Mouse (Mus musculus): ENCODE measurements around the gene Espl1. TPM values are rescaled to one million over a fixed set of nuclear protein-coding genes. Genes with fewer than 3 reads are reported as not detected.

The Espl1 gene
- 18.2 and 21.1 TPM in 2 replicates for polyA plus RNA-seq (2015; fragmentation: Nextera tagmentation; extraction: Ambion mirVana)

DNA sequence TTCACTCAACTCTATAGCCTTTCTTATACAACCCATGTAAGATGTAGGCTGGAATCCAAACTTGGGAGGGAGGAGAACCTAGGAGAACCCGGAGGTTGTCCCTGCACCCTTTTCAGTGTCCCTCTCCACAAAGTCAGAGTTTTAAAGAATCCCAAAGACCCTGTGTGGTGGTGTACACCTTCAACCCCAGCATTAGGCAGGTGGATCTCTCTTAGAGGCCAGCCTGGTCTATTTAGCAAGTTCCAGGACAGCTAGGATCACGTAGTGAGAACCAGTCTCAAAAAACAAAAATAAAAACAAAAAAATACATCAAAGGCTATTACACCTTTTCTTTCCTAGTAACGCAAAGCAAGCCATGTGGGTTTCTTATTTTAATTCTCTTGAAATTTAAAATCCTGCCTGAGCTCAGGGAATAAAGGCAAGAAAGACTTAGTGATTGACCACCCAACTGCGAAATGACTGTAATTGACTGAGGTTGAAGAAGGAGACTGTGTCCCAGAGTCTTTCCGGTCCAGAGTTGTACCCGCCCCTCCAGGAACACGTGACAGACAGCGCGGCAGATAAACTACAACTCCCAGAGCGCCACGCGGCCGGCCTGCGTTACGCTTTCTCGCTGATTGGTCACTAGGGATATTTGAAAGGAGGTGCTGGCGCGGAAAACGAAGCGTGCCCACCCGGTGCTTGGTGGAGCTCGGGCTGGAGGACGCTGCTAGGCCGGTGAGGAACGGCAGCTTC is at the start of gene Espl1:
TSS of gene Espl1 (plus strand) at position 634 of the 735 bp plus-strand sequence.
- WGBS = 7% methylated on average over 25 of the region's 25 CpGs
- Histone ChIP-seq H3K27me3 (ENCODE audit: control insufficient read depth, insufficient read depth, low read length) (no peaks in the 10 kb centered on the region), H3K4me2 (ENCODE audit: low read depth, low read length) (peak within 1 kb of the TSS; percentile 95), H3K36me3 (ENCODE audit: control insufficient read depth, insufficient read depth) (peaks cover 13% of the 10 kb centered on the region), H3K4me3 (ENCODE audit: low read length) (peak within 1 kb of the TSS; percentile 84), H3K9me3 (replicated peaks; ENCODE audit: control insufficient read depth, low read length) (no peaks in the 10 kb centered on the region), H3K4me1 (ENCODE audit: control insufficient read depth, insufficient read depth, low read length) (peaks cover 9% of the 10 kb centered on the region), H3K27ac (ENCODE audit: low read length) (no peak within 1 kb of the TSS), H3K9ac (ENCODE audit: low read length) (peak within 1 kb of the TSS; percentile 79)
- peak; percentile 98 for ATAC-seq (replicated peaks; ENCODE audit: extremely low read depth, insufficient read depth, low FRiP score)

DNA sequence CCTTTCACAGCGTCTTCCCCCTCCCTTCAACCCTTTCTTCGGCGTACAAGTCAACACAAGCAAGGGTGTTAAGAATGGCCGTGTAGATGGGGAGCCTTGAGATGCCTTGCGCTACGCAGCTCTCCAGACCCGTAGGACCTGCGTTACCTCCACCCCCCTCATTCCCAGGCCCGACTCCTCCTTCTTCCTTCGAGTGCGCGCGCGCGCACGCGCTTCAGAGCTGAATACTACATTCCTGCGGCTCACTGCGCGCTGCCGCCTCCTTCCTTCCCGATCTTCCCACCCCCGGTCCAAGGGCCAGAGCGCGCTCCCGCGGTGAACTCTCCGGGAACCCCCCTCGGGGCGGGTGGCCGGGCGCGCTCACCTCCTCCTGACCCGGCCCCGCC is 49.2 kb upstream of the Espl1 start:
- no peaks in the 10 kb centered on the region for H3K9me3 ChIP-seq (replicated peaks; ENCODE audit: control insufficient read depth, low read length)
- peak overlapping the region; percentile 60 for H3K4me3 ChIP-seq (ENCODE audit: low read length)
- peak overlapping the region; percentile 93 for H3K4me2 ChIP-seq (ENCODE audit: low read depth, low read length)
- ATAC-seq (replicated peaks; ENCODE audit: extremely low read depth, insufficient read depth, low FRiP score) = peak; percentile 74
- H3K27ac ChIP-seq (ENCODE audit: low read length) = peak overlapping the region; percentile 94
- peak overlapping the region; percentile 74 for H3K9ac ChIP-seq (ENCODE audit: low read length)
- peaks cover 32% of the 10 kb centered on the region for H3K4me1 ChIP-seq (ENCODE audit: control insufficient read depth, insufficient read depth, low read length)
- under 1% methylated on average over 32 of the region's 35 CpGs for WGBS
- H3K36me3 ChIP-seq (ENCODE audit: control insufficient read depth, insufficient read depth) = no peaks in the 10 kb centered on the region
- peaks cover 23% of the 10 kb centered on the region for H3K27me3 ChIP-seq (ENCODE audit: control insufficient read depth, insufficient read depth, low read length)

DNA sequence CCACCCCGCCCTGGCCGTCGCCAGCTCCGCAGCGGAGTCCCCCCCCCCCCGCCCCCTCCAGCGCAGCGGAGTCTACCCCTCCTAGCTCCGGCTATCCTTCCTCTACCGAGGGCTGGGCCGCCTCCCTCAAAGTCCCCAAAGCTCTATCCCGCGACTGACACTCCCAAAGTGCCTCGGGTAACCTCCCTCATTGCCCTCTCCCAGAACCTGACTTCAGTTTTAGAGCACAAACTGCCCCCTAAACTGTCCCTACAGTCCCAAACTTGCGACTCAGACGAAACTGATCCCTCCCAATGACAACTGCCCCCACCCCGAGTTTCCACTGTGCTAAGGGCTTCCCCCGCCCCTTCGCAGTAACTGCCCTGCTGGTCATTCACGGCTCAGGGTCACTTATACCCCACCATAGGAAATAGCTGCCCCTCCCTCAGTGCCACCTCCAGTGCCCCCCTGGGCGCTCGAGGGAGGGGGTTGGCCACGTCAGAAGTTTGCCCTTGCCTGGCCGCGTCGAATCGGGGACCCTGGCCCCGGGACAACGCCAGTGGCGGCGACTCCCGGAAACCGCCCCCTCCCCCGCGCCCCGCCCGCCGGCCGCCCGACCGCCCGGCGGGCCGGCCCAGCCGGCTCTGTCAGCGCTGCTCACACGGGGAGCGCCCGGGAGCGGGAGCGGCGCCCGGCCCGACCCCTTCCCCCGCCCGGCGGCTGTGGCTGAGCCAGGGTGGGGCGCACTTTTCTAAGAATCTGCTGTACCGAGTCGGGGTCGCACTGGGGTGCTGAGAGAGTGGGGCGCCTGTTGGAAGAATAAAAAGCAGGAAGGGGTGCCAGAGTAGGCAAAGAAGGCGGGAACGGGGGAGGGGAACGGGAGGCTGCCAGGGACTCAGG is 48.6 kb upstream of the Espl1 start:
- Histone ChIP-seq H3K27me3 (ENCODE audit: control insufficient read depth, insufficient read depth, low read length) (peaks cover 25% of the 10 kb centered on the region), H3K36me3 (ENCODE audit: control insufficient read depth, insufficient read depth) (no peaks in the 10 kb centered on the region), H3K4me3 (ENCODE audit: low read length) (peak overlapping the region; percentile 60), H3K9me3 (replicated peaks; ENCODE audit: control insufficient read depth, low read length) (no peaks in the 10 kb centered on the region), H3K9ac (ENCODE audit: low read length) (peak overlapping the region; percentile 74), H3K27ac (ENCODE audit: low read length) (peak overlapping the region; percentile 94), H3K4me1 (ENCODE audit: control insufficient read depth, insufficient read depth, low read length) (peaks cover 32% of the 10 kb centered on the region), H3K4me2 (ENCODE audit: low read depth, low read length) (peak overlapping the region; percentile 93)
- WGBS = under 1% methylated on average over 61 of the region's 65 CpGs
- ATAC-seq (replicated peaks; ENCODE audit: extremely low read depth, insufficient read depth, low FRiP score) = peak; percentile 63

DNA sequence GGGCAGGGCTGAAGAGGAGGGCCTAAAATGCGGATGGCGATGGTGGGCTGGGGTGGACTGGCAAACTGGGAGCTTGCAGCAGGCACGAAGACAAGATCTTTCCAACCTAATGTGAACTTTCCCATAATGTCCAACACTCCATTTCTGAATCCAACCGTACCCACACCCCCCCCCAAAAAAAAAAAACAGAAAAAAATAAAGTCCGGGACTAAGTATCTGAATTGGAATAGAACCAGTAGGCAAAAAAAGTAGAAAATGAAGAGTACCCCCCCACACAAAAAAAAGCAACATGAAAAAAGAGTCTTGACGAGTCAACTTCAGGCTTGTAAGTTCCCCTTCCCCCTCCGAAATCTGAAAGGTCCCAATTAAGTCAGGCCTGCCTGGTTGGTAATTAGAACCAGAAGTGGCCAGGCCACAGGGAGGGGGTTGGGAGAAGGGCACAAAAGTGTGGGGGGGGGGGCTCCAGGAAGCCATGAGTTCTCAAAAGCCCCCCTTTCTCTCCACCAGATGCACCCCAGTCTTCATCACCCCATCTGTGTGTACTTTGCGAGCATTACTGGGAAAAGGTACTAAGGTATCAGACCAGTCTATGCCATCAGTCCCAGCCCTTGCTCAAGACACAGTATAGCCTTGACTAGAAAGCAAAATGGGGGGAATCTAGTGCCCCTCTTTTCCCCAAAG is 47.8 kb upstream of the Espl1 start:
- no peaks in the 10 kb centered on the region for H3K9me3 ChIP-seq (replicated peaks; ENCODE audit: control insufficient read depth, low read length)
- H3K36me3 ChIP-seq (ENCODE audit: control insufficient read depth, insufficient read depth) = no peaks in the 10 kb centered on the region
- ATAC-seq (replicated peaks; ENCODE audit: extremely low read depth, insufficient read depth, low FRiP score) = no peak
- peak overlapping the region; percentile 93 for H3K4me2 ChIP-seq (ENCODE audit: low read depth, low read length)
- peak overlapping the region; percentile 94 for H3K27ac ChIP-seq (ENCODE audit: low read length)
- peak overlapping the region; percentile 60 for H3K4me3 ChIP-seq (ENCODE audit: low read length)
- H3K9ac ChIP-seq (ENCODE audit: low read length) = peak overlapping the region; percentile 74
- H3K27me3 ChIP-seq (ENCODE audit: control insufficient read depth, insufficient read depth, low read length) = peaks cover 26% of the 10 kb centered on the region
- 14% methylated on average over 8 of the region's 8 CpGs for WGBS
- H3K4me1 ChIP-seq (ENCODE audit: control insufficient read depth, insufficient read depth, low read length) = peaks cover 30% of the 10 kb centered on the region

DNA sequence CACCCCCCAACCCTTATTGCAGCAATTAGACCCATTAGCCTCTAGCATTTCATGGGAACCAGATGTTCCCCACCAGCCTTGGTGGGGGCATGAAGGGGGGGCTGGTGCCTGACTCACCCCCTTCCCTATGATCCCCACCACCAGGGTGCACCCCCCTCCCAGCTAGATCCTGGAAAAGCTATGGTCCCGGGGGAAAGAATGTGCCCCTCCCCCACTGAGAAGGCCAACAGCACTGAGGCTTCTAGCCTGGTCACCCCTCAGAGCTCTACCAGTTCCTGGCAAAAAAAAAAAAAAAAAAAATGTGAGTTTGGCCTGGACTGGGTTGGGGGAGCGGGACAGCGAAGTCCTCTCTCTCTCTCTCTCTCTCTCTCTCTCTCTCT is 47.3 kb upstream of the Espl1 start:
- Histone ChIP-seq H3K27ac (ENCODE audit: low read length) (peak overlapping the region; percentile 94), H3K9ac (ENCODE audit: low read length) (no peak overlapping the region), H3K4me1 (ENCODE audit: control insufficient read depth, insufficient read depth, low read length) (peaks cover 25% of the 10 kb centered on the region), H3K36me3 (ENCODE audit: control insufficient read depth, insufficient read depth) (no peaks in the 10 kb centered on the region), H3K4me3 (ENCODE audit: low read length) (no peak overlapping the region), H3K9me3 (replicated peaks; ENCODE audit: control insufficient read depth, low read length) (no peaks in the 10 kb centered on the region), H3K27me3 (ENCODE audit: control insufficient read depth, insufficient read depth, low read length) (peaks cover 25% of the 10 kb centered on the region), H3K4me2 (ENCODE audit: low read depth, low read length) (peak overlapping the region; percentile 93)
- WGBS = 3% methylated on average over 3 of the region's 3 CpGs
- no peak for ATAC-seq (replicated peaks; ENCODE audit: extremely low read depth, insufficient read depth, low FRiP score)

DNA sequence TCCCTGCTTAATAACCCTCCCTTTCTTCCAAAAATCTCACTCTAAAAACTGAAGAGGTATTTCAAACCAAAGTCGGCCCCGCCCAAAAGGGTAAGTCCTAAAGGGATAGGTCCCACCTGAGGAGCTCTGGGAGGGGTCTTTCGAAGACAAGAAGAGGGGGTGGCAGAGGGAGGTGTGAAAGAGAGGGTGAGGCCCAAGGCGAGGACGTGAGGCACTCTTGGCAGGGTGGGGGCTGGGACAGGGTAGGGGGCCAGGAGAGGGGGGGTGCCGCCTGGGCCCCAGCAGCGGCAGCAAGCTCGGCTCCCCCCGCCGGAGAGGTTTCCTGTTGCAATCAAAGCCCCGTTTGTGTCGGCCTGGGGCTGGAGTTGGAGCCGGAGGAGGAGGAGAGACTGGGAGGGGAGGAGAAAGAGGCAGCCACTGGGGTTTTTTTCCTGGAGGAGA is 46.8 kb upstream of the Espl1 start:
- no peak for ATAC-seq (replicated peaks; ENCODE audit: extremely low read depth, insufficient read depth, low FRiP score)
- peak overlapping the region; percentile 40 for H3K27ac ChIP-seq (ENCODE audit: low read length)
- peak overlapping the region; percentile 23; the same call in 1 of the 2 replicates for H3K4me3 ChIP-seq (ENCODE audit: low read length)
- no peaks in the 10 kb centered on the region for H3K9me3 ChIP-seq (replicated peaks; ENCODE audit: control insufficient read depth, low read length)
- WGBS = 8% methylated on average over 13 of the region's 13 CpGs
- H3K36me3 ChIP-seq (ENCODE audit: control insufficient read depth, insufficient read depth) = no peaks in the 10 kb centered on the region
- peak overlapping the region; percentile 62 for H3K9ac ChIP-seq (ENCODE audit: low read length)
- peaks cover 30% of the 10 kb centered on the region for H3K27me3 ChIP-seq (ENCODE audit: control insufficient read depth, insufficient read depth, low read length)
- peaks cover 24% of the 10 kb centered on the region for H3K4me1 ChIP-seq (ENCODE audit: control insufficient read depth, insufficient read depth, low read length)
- peak overlapping the region; percentile 93 for H3K4me2 ChIP-seq (ENCODE audit: low read depth, low read length)

DNA sequence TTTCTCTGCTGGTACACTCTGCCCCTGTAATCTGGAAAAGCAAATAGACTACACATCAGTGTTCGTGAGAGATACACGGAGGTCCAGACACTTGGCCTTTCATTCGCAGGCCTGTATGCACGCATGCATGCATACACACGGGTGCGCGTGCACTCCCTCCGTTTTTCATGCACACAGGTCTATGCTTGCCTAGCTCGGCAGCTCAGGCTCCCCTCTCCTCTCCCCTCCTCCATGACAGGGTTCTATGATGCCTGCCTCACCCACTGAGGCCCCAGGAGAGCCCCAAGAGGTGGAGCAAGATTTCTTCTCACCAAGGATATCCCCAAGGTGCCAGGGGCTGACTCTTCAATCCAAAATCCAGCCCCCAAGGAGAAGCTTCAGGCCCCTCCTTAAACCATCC is 46.1 kb upstream of the Espl1 start:
- Histone ChIP-seq H3K9ac (ENCODE audit: low read length) (peak overlapping the region; percentile 1; the same call in 1 of the 2 replicates), H3K27me3 (ENCODE audit: control insufficient read depth, insufficient read depth, low read length) (peaks cover 31% of the 10 kb centered on the region), H3K36me3 (ENCODE audit: control insufficient read depth, insufficient read depth) (no peaks in the 10 kb centered on the region), H3K4me2 (ENCODE audit: low read depth, low read length) (peak overlapping the region; percentile 93; the same call in 1 of the 2 replicates), H3K4me3 (ENCODE audit: low read length) (no peak overlapping the region), H3K27ac (ENCODE audit: low read length) (peak overlapping the region; percentile 40), H3K9me3 (replicated peaks; ENCODE audit: control insufficient read depth, low read length) (no peaks in the 10 kb centered on the region), H3K4me1 (ENCODE audit: control insufficient read depth, insufficient read depth, low read length) (peaks cover 19% of the 10 kb centered on the region)
- no peak for ATAC-seq (replicated peaks; ENCODE audit: extremely low read depth, insufficient read depth, low FRiP score)
- WGBS = 54% methylated on average over 9 of the region's 9 CpGs

DNA sequence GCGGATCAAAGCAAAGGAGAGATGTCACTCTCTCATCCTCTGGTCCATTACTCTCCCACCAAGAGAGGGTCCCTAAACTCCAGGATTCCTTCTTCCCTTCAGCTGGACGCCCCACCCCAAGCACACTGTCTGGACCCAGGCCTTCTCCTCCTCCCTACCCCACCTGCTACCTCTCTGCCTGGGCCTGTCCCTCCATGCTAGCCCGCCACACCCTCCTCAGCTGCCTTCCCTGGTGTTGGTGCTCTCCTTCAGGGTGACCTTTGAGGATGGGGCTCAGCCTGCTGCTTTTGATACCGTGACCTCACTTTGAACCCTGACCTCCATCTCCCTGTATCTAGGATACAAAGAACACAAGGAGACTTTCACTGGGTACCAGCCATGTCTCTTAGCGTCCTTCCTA is 45.5 kb upstream of the Espl1 start:
- Histone ChIP-seq H3K4me1 (ENCODE audit: control insufficient read depth, insufficient read depth, low read length) (peaks cover 18% of the 10 kb centered on the region), H3K9ac (ENCODE audit: low read length) (no peak overlapping the region), H3K9me3 (replicated peaks; ENCODE audit: control insufficient read depth, low read length) (no peaks in the 10 kb centered on the region), H3K27me3 (ENCODE audit: control insufficient read depth, insufficient read depth, low read length) (peaks cover 37% of the 10 kb centered on the region), H3K36me3 (ENCODE audit: control insufficient read depth, insufficient read depth) (no peaks in the 10 kb centered on the region), H3K27ac (ENCODE audit: low read length) (no peak overlapping the region), H3K4me2 (ENCODE audit: low read depth, low read length) (no peak overlapping the region), H3K4me3 (ENCODE audit: low read length) (no peak overlapping the region)
- no peak for ATAC-seq (replicated peaks; ENCODE audit: extremely low read depth, insufficient read depth, low FRiP score)
- WGBS = 69% methylated on average over 5 of the region's 5 CpGs

Data from heart, embryonic 16.5 days (tissue).